Mouse (Mus musculus) adipocyte (in vitro differentiated cells): ENCODE results near the gene Fgd6.

Experiments used
- DNase-seq: peaks from one replicate; pipeline ENCODE4 v3.0.0-alpha.2; 2016; ENCODE audit warnings: low spot score

The Fgd6 gene

DNA sequence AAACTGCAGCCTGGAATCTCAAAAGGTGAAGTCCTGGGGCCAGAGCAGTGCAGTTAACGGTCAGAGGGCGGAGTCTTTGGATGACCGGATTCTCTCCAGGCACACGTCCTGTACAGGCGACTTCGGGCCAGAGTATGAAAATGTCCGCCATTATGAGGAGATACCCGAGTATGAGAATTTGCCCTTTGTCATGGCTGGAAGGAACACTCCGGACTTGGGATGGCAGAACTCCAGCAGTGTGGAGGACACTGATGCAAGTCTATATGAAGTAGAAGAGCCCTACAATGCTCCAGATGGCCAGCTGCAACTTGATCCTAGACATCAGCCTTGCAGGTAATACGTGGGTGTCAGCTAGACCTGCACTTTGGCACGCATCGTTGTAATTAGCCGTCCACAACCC is 9.5 kb downstream of the Fgd6 start:
- DNase-seq, result peak; percentile 64

DNA sequence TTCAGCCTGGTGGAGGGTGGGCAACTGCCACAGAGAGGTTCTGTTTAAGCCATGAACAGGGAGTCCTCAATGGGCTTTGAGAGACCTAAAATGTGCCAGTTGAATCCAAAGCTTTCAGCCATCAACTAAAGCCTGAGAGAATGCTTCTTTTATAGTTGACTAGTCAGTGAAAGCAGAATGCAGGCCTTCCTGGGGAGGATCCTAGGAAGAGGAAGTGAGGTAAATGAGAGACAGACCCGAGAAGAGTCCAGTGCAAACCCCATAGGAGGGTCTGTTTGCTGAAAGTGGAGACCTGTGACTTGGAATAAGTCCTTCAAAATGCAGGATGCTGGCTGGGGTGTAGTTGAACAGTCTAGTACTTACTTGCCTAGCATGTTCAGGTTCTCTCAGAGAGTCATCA is 11.2 kb downstream of the Fgd6 start:
- DNase-seq, result no peak

DNA sequence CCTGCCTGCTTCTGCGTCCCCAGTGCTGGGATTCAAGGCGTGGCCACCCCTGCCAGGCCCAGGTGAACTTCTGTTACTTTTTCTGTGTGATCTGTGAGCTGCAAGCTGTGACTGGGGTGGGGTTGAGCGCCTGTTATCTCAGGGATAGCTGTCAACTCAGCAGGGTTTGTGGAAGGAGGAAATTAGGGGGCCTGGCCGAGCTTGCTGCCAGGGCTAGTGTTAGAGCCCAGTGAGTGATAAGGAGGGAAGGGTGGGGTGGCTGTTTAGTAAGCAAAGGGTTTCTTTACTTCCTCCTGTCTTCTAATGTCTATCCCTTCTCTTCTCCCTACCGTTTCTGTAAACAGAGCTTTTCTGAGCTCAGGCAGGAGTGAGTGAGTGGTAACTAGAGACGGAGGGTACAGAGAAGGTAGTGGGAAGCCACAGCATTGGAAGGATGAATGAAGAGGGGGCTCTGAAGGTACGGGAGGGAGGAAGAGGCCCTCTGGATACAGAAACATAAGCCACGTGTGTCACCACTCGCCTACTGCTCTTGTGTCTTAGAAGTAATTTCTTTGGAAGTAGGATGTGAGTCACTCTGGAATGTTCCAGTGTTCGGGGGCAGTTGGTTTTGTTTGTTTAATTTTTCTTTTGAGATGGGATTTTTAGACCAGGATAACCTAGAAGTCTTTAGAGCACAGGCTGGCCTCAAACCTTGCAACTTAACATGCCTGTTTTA is 12.2 kb downstream of the Fgd6 start:
- no peak for DNase-seq

DNA sequence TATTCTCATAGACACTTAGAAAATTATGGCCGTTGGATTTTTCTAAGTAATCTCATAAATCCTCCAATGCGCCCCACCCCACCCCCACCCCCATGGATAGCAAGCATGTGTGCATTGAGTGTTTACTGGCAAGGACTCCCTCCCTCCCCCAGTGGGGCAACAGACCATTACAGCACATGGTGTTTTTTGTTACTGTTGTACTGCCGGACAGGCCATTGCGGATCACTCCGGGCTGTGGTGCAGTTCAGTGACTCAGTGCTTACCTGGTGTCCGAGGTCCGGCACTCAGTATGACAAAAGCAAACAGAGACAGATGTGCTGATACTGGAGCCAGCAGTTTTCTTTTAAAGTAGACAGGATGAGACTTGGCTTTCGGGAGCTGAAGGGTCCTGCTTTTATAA is 13.3 kb downstream of the Fgd6 start:
- DNase-seq, result no peak

DNA sequence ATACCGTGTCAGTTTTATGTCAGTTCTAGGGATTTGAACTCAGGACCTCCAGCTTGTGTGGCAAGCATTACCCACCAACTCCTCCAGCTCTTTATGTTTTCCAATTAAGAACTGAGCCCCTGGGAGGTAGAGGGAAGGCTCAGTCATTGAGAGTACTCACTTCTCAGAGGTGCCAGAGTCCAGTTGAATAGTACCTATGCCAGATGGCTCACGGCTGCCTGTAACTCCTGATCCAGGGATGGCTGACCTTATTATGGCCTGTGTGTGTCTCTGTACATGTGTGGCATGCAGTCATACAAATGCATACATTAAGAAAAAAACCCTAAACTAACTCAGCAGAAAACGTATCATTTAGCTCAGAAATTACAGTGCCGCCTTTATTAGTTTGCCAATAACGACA is 14.9 kb downstream of the Fgd6 start:
- DNase-seq, result no peak

DNA sequence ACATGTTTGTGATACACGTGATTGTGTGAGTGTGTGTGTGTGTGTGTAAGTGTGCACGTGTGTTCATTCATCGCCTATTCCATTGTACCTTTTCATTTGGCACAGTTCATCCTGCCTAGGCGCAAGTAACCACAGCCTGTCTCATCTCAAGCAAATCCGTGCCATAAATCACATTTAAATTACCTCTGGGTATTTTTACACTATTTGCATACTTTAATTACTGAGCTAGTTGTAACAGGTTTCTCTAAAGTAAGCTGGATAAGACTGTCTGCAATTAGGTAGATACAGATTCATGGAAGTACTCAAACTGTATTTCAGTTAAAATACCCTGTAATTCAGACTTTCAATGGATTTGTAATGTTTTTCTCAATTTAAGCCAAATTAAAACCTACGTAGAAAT is 20.7 kb downstream of the Fgd6 start:
- DNase-seq, result no peak

DNA sequence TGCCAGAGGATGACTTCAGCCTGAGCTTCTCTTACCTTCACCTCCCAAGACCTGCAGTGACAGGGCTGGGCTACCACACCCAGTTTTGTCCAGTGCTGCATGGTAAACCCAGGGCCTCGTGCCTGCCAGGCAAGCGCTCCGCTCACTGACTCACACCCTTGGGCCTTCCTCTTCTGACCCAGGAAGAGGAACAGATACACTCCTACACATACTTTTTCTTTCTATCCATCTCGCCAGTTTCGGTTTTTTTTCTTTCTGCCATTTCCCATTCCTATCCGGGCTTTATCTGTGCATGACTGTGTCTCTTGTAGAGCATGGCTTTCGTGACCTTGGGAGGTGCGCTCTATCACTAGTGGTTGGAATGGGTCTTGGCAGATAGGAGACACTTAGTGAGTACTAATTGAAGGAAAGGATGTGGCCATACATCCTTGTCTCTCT is 23.8 kb downstream of the Fgd6 start:
- DNase-seq, result no peak

DNA sequence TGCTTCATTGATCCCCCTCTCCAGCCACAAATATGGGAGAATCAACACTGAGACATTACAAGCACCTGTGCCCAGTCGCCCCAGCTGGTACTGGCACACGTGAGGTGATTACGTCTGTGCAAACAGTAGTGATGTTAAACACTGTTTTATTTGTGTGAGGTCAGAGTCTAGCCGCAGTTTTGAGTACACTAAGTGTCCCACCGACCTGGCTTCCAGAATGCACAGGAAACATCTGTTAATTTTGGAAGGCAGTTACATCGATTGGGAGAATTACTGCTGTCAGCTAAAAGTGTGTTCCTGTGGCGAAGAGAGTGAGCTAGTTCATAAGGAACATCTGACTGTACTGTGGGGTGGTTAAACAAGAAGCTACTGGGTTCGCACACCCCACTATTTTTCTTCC is 24.4 kb downstream of the Fgd6 start:
- no peak for DNase-seq

DNA sequence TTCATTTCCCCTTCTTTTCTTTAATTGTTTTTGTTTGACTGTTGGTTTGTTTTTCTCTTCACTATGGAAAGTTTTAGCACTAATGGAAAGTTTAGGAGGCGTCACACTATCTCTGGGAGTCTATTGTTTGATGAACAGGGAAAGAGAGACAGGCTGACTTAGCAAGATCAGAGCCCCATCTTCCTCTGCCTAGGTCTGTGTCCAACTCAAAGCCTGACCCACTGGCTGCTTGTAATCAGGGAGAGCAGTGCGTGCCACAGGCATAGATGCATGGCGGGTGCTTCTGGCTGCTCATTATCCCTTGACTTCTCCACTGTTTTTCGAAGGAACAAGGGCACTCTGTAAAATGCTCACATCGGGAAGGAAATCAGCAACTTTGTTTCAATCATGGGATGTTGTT is 26.6 kb downstream of the Fgd6 start:
- DNase-seq, result no peak

DNA sequence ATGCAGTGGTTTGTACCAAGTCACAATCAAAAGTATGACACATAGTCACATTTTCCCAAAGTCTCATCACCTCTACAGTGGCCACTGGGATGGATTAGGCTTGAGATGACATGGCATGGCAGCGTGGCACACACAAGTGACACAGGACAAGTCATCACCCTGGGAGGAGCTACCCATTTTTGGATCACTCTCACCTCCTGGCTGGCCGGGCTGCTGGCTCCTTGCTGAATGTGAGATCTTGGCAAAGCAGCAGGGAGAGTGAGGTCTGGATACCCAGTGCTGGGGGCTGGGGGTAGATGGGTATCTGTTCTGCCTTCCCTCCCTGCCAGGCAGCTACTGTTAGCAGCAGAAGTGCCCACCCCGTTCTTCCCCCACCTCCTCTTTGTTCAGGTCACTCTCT is 31.1 kb downstream of the Fgd6 start:
- no peak for DNase-seq

DNA sequence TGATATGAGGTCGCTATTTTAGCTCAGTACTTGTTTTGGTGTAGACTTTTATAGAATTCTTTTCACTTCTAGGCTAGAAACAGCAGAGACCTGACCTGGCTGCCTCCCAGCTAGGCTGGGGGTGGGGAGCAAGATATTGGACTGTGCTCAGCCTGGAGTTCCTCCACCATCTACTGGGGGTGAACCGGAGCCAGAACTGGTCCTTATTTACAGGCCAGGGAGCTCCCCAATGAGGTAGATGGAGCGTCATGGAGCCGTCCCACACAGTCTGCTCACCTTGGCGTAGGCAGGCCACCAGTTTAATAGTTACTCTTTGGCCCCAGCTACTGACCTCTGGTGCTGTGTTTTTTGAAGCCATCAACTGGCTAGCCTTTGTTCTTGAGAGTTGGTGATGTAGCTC is 32.9 kb downstream of the Fgd6 start:
- DNase-seq, result no peak

DNA sequence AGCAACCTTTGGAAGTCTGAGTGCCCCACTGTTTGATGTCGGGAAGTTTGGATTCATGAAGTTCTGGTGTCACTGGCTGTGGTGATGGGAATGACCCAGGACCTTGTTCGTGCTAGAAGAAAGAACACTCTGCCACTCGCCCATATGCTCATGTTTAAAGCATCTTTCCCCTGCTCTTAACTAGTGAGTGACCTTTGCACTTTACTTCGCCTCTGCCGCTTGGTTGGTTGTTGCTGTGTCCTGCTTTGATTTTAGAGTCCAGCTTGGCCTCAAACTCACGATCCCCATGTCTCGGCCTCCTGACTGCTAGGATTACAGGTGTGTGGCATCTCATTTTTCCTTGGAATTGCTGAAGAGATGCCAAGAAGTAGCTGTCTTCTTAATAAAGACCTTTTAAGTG is 35.8 kb downstream of the Fgd6 start:
- DNase-seq, result no peak

DNA sequence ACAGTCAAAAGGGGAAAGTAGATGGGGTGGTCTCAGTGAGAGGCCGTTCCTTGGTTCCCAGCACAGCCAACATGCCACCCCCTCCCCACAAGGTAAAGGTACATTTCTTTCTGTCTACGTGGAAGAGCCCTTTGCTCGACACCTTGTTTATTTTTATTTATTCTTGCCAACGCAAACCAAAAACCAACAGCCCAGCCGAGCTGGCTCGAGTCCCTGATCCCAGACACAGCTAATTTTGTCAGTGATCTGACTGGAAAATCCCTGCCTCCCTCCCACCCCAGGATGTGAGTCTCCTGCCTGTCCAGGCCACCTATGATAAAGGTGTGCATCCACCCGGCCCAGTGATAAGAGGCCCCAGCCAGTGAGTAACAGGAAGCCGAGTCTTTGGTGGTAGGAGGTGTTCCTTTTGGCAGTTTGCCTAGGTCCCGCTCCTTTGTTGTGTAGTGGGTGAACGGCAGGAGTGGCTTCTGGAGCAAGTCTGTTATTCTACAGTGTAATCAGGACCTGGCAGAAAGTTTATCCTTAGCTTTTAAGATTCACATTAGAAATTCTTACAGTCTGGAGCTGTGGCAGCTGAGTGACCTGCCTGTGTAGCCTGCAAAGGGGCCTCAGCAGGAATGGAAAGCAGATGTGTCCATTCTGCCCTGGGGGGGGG is 36.6 kb downstream of the Fgd6 start:
- no peak for DNase-seq

DNA sequence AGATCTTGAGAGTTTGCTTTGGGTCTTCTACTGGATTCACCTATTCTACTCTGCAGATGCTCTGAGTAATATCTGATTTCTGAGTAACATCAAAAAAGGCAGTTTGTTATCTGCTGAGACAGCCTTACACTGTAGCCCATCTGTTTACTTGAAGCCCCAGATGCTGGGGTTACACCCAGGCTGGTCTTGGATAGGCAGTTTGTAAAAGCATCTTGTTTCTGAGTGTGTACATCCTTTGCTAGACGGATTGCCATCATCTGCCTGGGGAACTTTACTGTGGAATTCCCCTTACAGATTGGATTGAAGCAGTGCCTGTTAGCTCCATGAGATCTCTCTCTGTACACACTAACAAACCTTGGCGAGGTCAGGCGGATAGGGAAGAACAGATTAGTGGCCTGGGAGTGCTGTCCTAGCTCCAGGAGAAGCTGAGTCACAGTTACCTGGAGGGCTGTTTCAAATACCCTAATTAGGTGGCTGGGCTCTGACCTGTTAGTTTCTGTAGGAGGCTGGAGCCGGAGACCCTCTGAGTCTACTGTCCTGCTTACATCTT is 37.2 kb downstream of the Fgd6 start:
- DNase-seq, result no peak

DNA sequence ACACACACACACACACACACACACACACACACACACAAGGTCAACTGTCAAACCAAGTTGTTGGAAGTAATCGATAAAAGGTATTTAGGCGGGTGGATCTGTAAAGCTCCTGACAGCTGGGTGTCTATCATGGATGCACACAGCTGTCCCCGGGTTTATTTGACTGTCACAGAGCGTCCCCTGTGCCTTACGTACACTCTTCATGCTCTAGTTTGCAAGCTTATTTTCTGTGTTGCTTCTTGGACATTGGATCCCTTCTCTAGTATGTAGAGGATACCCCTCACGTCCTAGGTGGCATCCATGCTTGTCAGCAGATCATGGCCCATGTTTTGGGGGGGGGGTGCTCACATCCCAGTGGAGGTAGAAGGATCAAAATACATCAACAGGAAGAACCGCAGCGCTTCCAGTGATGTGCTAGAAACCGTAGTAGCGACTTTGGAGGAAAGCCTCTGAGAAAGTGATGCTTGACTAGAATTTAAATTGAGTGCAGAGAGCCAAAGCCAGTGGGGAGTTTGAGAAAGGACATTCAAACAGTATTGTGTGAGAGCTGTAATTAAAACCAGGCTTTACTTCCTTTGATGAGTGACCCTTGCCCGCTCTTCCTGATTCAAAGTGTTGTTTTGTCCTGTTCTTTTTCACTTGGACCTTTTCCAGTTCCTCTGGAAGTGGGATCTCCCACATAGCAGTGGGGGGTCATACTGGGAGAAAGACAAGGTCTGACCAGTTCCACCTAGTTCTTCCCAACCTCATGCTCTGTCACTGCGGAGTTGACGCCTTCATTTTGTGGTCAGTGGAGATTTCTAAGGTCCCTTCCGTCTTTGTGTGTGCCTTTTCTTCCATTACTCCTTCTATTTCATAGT is 41.4 kb downstream of the Fgd6 start:
- DNase-seq, result no peak

DNA sequence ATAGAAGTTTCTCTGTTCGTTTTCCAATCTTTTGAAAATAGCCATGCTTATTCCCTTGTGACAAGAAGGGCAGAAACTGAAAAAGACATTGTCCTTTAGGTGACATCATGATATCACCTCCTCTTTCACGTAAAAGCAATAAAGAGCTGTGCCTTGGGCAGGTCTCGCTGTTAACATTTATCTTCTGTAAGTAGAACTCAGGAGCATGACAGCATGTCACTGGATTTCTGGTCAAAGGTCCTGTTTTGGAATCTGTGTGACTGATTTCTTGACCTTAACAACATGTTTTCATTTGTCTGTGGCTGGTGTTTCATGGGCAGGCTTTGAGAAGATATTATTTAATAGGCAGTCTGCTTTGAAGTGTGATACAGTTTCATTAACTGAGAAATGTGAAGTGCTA is 44.9 kb downstream of the Fgd6 start:
- no peak for DNase-seq

DNA sequence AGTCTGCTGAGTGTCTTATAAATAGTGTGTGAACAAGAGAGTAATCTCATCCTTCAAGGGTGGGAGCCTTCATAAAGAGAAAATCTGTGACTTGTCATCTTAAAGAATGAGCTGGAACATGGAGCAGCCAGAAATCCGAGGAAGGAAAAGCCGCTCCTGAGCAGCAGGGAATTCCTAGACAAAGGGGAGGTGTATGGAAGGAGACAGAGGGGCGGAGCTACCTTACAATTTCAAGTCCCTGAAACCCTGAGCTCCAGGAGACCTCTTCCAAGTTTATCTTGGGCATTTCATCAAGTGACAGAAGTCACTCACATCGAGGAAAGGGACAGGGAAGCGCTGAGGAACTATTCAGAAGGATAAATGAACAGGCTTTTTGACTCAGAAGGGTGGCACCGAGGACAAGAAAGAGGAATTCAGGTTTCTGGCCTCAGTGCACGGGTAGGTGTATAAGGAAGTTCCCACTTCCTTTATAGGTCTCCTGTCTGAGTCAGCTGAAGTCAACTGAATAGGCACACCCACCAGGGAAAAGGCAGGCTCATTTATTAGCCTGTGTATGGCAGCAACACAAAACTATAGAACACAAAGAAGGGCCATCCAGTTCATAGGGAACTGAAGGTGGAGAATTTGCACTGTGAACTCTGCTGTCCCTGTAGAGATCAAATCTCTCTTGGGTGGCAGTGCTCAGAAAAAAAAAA is 46.4 kb downstream of the Fgd6 start:
- DNase-seq, result no peak

DNA sequence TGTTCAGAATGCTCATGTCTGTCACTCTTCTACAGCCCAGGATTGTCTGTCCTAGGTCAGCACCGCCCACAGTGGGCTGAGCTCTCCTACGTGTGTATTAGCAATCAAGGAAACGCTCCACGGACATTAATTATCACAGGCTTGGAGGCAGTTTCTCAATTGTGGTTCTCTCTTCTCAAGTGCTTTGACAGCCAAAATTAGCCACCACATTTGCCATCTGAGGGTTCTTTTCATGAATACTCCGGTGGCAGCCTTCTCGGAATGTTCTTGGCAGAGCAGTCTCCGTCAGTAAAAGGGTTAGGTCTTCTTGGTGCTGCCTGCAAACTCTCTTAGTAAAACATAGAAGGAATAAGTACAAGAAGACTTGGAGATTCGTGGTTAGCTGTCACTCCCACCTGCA is 50.5 kb downstream of the Fgd6 start:
- DNase-seq, result no peak

DNA sequence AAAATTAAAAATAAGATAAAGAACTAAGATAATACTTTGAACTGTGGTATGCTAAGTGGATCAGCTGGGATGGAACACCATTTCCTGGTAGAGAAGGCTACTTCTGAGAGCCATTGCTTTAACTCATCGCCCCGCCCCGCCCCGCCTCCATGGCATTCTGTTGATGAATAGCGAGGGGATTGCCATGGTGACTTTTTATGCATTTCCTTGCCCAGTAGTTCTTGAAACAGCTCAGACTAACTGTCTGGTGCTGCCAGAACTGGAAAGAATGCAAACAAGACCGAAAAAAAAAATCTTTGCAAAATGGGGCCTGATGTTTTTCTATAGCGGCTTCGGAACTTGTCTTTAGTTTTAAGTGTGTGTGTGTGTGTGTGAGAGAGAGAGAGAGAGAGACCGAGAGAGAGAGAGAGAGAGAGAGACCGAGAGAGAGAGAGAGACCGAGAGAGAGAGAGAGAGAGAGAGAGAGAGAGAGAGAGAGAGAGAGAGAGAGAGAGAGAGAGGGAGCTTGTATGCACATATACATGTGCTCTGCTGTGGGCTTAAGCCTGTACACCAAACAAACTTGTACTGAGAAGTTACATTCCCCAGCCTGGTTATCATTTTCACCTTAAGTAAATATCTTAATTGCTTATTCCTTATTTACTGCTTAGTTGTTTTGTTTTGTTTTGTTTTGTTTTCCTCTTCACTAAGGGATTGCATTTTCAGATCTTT is 51.7 kb downstream of the Fgd6 start:
- no peak for DNase-seq

DNA sequence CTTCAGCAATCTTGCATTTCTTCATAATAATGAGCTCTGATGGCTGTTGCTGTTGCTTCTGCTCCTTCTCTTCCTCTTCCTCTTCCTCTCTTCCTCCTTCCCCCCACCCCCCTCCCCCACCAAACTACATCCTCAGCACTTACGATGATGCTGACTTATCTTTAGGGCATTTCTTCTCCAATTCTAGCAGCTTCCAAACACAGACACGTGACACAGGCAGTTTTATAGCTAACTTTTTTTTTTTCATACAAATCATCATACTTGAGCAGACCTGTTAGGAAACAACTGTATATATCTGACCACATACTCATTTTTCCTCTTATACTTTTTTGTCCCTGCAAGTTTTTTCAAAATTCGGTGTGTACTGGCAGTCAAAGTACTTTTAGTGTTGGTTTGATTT is 54.2 kb downstream of the Fgd6 start:
- DNase-seq, result no peak

DNA sequence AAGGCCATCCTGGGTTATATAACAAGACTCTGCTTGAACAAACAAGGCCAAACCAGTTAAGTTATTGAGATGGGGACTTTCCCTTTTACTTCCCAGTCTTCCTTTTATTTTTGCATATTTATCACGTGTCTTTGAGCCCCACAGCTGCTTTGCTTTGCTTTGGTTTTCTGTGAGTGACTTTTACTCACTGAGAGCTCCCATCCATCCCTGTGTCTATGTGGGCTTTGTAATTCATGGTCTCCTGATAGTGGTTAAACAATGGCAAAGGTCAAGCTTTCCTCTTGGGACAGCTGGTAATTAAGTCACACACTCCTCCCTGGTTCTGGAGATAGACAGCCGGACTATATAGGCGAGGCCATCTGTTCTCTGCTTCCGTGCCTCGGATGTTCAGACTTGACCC is 57.7 kb downstream of the Fgd6 start:
- DNase-seq, result no peak
